Mouse (Mus musculus): ENCODE results near the gene Krtdap. TPM values are rescaled to one million over a fixed set of nuclear protein-coding genes. Genes with fewer than 3 reads are reported as not detected.
"Not testable (repeated sequence)": the region's sequence is repeated elsewhere in the genome, so short reads cannot be mapped to it uniquely, and the experiment has no call there.

Gene Krtdap
- not detected for total RNA-seq (2021)

DNA sequence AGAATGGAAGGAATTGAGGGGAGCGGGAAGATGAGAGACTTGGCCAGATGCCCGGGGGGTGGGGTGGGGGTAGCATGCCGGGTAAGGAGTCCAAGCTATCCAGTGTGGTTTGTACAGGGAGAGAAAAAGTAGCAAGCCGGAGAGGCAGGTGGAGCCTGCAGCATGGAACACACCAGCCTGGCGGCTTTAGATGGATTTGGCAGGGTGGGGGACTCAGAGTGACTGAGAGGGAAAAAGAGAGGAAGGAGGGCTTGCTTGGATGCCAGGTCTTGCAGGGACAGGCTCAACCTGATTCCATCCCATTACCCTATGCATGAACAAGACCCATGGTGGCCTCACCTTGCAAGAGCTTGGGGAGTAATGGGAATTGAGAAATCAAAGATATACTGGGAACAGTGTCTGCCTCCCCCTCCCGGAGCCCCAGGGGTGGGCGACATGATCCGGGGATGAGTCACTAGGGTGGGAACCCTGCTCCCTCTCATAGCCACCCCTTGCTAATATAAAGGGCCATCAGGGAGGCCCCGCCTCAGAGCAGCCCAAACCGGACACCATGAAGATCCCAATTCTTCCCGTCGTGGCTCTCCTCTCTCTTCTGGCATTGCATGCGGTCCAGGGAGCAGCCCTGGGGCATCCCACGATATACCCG, at the start of gene Krtdap:
Gene Krtdap (plus strand): TSS at position 520 of the 646 bp plus-strand sequence.
- intact Hi-C loops (cut with DNase I), result no loop called here
- DNase-seq (ENCODE audit: low spot score in 2 of 2), result no peak

DNA sequence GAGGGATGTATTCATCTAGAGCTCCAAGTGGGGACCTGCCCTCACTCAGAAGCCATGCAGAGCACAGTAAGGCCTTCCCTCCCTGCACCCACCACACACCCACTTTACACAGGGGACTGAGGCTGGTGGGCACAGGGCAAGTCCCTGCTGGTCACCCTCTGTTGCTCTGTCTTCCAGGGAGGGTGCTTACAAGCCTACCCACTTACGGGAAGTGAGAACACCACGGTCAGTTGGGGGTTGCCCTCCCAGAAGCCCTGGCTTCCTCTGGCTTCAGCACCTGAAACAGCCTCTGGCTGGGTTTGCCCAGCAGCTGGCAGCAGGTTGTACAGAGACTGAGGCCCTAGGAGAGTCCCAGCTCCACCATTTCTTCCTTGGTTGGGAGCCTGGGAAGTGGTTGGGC, 45.1 kb upstream of the Krtdap start:
- intact Hi-C loops (cut with DNase I); DNase-seq (ENCODE audit: low spot score in 2 of 2): not testable (repeated sequence)

DNA sequence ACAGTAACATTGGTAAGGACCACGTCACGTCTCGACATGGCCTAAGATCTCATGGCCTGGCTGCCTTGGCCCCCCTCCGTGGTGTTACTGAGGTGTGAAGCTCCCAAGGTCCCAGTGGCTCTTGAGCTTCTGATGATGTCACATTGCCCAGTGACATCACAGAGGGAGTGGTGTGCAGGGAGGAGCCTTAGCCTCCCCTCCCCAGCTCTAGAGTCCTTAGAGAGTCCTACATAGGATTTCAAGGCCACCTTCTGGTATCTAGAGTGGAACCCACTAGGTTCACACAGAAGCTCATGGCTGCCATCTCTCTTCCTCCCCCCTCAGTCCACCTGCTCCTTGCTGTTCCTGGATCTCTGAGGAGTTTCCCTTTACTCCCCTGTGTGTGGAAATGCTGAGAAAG, 44.1 kb upstream of the Krtdap start, which contains the start of gene Gapdhs:
Gene Gapdhs (minus strand): TSS at position 65 of the 400 bp plus-strand sequence.
- intact Hi-C loops (cut with DNase I); DNase-seq (ENCODE audit: low spot score in 2 of 2): not testable (repeated sequence)

DNA sequence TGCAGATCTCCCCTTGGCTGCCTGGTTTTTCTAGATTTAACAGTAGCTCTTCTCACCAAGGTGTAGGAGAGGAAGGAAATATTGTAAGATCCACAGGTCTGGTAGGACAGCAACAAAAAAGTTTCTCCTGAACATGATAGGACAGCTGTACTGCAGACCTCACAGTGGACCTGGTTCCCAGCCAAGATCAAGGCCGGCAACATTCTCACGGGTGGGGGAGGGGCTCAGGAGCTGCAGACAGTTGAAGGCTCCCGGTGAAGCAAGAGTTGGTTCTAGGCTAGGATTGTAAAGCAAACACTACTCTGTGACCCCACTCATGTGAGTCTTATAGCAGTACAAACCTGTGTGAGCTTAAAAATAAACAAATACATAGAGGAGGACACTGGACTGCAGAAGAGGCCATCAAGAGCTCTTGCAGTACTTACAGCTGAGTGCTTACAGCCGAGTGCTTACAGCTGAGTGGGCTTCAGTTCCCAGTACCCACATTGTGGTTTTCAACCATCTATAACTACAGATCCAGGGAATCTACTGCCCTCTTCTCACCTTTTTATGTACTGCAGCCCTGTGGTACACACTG, 43.6 kb upstream of the Krtdap start:
- intact Hi-C loops (cut with DNase I), result no loop called here
- DNase-seq (ENCODE audit: low spot score in 2 of 2), result no peak

DNA sequence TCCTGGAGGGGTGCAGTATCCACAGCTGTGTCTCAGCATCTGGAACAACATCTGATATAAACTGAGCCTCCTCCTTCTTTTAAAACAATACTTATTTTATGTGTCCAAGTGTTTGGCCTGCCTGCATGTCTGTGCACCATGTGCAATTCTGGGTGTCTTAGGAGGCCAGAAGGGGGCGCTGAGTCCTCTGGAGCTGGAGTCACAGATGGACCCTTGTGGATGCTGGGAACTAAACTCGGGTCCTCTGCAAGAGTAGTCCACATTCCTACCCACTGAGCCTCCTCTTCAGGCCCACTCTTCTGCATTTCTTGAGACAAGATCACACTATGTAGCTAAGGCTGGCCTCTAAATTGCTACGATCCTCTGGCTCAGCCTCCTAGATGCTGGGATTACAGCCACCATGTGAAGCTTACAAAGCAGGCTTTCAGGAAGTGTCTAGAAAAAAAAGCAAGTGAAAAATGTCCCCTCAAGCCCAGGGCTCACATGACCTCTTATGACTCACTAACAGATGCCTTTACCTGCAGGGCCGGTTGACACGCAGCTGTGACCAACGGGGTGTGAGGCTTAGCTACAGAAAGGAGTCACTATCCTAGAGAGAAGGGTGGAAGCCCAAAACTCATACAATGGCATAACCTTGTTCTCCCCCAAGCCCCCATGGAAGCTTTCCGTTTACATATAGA, 40.0 kb upstream of the Krtdap start:
- DNase-seq (ENCODE audit: low spot score in 2 of 2), result no peak
- intact Hi-C loops (cut with DNase I), result no loop called here

DNA sequence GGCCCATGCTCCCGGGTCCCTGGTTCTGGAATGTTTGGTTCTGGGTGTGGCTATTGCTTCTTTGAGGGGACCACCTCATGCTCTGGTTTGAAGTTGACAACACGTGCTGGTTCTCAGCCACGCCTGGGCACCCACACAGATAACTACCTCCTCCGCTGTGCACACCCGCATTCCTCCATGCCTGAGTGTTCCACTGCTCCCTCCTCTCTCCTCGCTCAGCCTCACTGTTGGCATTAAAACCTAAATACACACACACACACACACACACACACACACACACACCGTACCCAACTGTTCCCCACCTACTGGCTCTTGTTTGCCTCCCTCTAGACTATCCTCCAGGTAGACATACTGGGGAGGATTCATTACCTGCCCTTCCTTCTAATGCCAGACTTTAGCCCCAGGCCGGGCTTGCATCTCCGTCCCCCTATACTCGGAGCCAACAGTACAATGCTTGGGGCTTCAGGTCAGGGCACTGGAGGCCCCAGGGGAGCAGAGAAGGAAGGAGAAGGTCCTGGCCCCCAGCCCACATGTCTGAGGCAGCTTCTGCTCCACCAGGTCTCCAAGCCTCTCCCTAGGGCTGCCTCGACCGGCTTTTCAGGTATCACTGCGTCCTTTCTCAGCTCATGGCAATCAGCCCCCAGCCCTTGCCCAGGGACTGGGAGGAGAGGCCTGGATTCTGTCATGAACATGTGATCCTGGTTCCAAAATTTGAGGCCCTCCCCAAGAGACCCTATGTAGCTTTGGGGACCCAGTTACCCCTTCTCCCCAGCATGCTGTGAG, 37.7 kb upstream of the Krtdap start:
- intact Hi-C loops (cut with DNase I), result no loop called here
- DNase-seq (ENCODE audit: low spot score in 2 of 2), result peak in 1 of 2 experiments; percentile 19

DNA sequence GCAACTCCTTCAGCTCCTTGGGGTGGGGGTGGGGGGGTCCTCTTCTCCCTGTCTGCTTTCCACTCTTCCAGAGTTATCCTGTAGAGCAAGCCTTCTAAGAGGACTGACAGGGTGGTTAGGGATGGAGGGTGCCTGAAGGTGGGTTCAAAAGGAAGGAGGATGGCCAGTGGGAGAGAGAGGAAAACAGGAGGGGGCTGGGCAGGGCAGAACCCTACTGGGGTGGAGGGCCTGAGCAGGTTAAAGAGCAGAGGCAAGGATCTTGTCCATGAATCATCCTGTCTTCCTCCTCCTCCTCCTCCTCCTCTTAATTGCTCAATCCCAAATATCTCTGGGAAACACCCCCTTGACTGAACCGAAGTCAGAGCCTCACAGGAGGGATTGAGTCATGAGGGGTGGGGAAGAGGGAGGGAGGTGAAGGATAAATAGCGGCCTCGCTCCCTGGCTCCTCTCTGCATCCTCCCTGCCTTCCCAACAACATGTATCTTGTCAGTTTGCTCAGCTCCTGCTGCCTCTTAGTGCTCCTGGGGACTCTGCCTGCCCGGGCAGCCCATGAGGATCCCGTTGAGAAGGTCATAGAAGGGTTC, 36.5 kb upstream of the Krtdap start, which contains the start of gene Sbsn:
Gene Sbsn (plus strand): TSS at position 386 of the 584 bp plus-strand sequence.
- DNase-seq (ENCODE audit: low spot score in 2 of 2), result no peak
- intact Hi-C loops (cut with DNase I), result no loop called here

- intact Hi-C loops (cut with DNase I), result no loop called here
Observed at GRCm38 (mm10) chr7:30757001-30757400, 30.7 kb upstream of the Krtdap start.

DNA sequence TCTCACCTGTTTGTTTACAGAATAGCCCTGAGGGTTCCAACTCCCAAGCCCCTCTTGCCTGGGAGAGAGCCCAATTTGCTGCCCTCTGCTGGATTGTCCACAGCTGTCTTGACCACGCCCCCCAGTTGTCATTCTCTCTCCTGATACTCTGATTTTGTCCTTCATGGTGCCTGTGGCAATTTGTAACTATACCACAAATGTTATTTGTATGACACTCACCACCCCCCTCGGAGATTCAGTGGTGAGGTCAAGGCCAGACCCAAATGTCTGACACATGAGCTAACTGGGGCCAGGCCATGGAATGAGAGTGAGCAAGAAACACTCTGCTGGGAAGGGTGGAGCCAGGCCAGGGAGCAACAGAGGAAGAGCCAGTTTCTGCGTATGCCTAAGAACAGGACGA, 28.8 kb upstream of the Krtdap start:
- no peak for DNase-seq (ENCODE audit: low spot score in 2 of 2)
- intact Hi-C loops (cut with DNase I), result no loop called here

More at GRCm38 (mm10) chr7:30757001-30757400, 30.7 kb upstream of the Krtdap start:
- DNase-seq (ENCODE audit: low spot score in 2 of 2), result no peak

GRCm38 (mm10) chr7:30761769-30762352, 25.8 kb upstream of the Krtdap start:
- intact Hi-C loops (cut with DNase I), result no loop called here
- no peak for DNase-seq (ENCODE audit: low spot score in 2 of 2)

GRCm38 (mm10) chr7:30763456-30763855, 24.2 kb upstream of the Krtdap start, which contains the start of gene Dmkn:
Gene Dmkn (plus strand): TSS chr7:30763756.
- intact Hi-C loops (cut with DNase I), result no loop called here
- DNase-seq (ENCODE audit: low spot score in 2 of 2), result no peak

- intact Hi-C loops (cut with DNase I), result no loop called here
- DNase-seq (ENCODE audit: low spot score in 2 of 2), result no peak
Observed at GRCm38 (mm10) chr7:30765173-30765572, 22.5 kb upstream of the Krtdap start.

DNA sequence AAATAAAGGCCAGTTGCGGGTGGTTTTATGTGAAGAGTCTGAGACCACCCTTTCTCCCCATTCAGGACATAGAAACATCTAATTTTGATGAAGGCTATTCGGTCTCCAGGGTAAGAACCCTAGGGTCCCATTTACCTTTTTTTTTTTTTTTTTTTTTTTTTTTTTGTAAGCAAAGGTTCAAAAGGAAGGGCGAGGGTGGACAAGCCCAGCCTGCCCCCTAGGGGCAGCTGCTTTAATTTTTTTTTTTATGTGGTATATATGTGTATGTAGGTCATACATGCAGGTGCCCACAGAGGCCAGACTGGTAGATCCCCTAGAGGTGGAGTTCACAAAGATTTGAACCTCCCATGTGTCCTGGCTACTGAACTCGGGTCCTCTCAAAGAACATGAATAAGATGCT, 21.3 kb upstream of the Krtdap start:
- intact Hi-C loops (cut with DNase I), result no loop called here
- no peak for DNase-seq (ENCODE audit: low spot score in 2 of 2)

DNA sequence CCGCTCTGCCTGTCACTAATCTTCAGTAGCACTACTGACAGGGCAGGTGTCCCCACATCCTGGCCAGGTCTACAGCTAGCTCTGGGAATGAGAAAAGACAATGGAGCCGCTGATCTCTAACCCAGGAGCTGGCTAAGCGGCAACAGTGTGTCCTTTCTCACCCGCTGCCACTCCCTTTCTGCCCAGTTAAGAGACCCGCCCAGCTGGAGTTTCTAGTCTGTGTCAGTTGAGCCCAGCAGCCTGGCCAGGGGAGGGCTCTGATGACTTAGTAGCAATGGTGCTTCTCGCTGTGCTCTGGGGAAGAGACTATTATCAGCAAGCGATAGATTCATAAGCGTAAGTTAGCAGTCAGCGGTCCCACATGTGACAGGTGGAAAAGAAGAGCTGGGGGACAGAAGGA, 18.5 kb upstream of the Krtdap start:
- DNase-seq (ENCODE audit: low spot score in 2 of 2), result no peak
- intact Hi-C loops (cut with DNase I), result no loop called here

- intact Hi-C loops (cut with DNase I), result no loop called here
- DNase-seq (ENCODE audit: low spot score in 2 of 2), result peak in 1 of 2 experiments; percentile 15
Observed at GRCm38 (mm10) chr7:30776104-30776503, 11.6 kb upstream of the Krtdap start.

GRCm38 (mm10) chr7:30777081-30777579, 10.6 kb upstream of the Krtdap start:
- DNase-seq (ENCODE audit: low spot score in 2 of 2), result no peak
- intact Hi-C loops (cut with DNase I), result no loop called here

- DNase-seq (ENCODE audit: low spot score in 2 of 2), result no peak
- intact Hi-C loops (cut with DNase I), result no loop called here
Observed at GRCm38 (mm10) chr7:30777911-30778310, 9.8 kb upstream of the Krtdap start.

- no peak for DNase-seq (ENCODE audit: low spot score in 2 of 2)
- intact Hi-C loops (cut with DNase I), result no loop called here
Observed at GRCm38 (mm10) chr7:30781792-30782191, 5.9 kb upstream of the Krtdap start.

- intact Hi-C loops (cut with DNase I), result no loop called here
- no peak for DNase-seq (ENCODE audit: low spot score in 2 of 2)
Observed at GRCm38 (mm10) chr7:30782658-30783057, 5.0 kb upstream of the Krtdap start.

Data from left cerebral cortex, postnatal 36 days (tissue).